Mouse (Mus musculus) brain, adult 2 months (tissue): ENCODE measurements at regions not wholly inside any gene's neighbourhood (a gene's known extent, or its start where the extent isn't known, plus 50 kb on each side); places are given as distances from the start of the nearest gene placed in this dataset.
"Not testable (repeated sequence)": the region's sequence is repeated elsewhere in the genome, so short reads cannot be mapped to it uniquely, and the experiment has no call there.

ENCODE experiments used
- DNase-seq: peaks from one replicate; pipeline ENCODE4 v3.0.0; 2011; ENCODE audit warnings: low read depth, low spot score

DNA sequence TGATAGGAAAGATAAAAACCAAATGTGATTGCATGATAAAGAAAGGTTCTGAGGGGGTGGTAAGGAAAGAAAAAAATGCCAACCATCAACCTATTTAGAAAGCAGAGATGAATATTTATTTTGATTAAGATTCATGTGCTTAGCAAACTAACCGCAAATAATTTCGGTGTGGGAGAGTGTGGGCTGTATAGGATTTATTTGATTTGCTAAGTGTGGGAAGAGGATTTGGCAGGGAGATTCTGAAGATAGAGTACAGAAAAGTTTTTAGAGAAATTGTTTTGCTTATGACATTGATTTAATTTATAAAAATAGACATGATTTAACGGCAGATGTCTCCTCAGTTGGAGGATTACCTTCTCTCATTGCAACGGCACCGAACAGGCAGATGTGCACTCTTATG lies 250.3 kb downstream of the Pros1 start:
- peak; percentile 62 for DNase-seq

- no peak for DNase-seq
Measured at GRCm38 (mm10) chr16:63104938-63105714, 251.0 kb downstream of the Pros1 start.

GRCm38 (mm10) chr16:63116456-63116855 lies 262.3 kb downstream of the Pros1 start:
- peak; percentile 70 for DNase-seq

DNA sequence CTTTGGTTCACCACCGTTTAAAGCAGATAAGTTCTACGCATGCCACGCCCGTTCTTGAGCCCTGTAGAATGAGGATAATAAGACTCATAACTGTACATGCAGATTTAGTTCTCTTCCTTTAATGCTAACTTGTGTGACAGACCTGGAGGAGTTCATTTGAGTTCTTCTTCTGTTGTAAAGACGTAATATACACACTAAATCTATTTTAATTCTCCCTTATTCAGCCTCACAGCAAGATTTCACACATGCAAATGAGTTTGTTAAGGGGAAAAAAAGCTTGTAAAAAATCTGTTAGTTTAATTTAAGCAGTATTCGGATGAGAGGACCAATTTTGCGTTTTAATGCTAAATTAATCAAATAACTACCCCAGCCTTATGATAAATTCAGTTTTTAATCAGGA lies 264.6 kb downstream of the Pros1 start:
- DNase-seq: peak; percentile 37

- no peak for DNase-seq
Measured at GRCm38 (mm10) chr16:63143851-63144250, 289.7 kb downstream of the Pros1 start.

- DNase-seq: no peak
Measured at GRCm38 (mm10) chr16:63155300-63155821, 301.3 kb downstream of the Pros1 start.

GRCm38 (mm10) chr16:63170101-63170500 lies 316.0 kb downstream of the Pros1 start:
- DNase-seq: no peak

GRCm38 (mm10) chr16:63179228-63179627 lies 325.1 kb downstream of the Pros1 start:
- DNase-seq: peak; percentile 62

GRCm38 (mm10) chr16:63191181-63191580 lies 337.1 kb downstream of the Pros1 start:
- no peak for DNase-seq

- DNase-seq: no peak
Measured at GRCm38 (mm10) chr16:63191623-63192022, 337.5 kb downstream of the Pros1 start.

DNA sequence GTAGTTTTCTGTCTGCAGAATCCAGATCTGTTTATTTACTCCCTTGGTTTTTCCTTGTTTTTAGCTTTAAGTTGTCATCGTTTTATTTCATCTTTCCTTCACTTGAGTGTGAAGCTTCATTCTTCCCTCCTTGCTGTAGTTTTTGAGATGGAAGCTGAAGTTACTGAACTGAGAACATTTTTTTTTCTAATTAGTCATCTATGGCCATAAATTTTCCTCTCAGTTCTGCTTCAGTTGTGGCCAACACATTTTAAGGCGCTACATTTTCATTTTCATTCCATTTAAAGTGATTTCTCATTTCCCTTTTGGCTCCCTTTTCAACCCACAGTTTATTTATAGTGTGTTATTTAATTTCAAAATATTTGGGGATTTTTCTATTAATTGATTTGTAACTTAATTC lies 340.5 kb downstream of the Pros1 start:
- no peak for DNase-seq

- DNase-seq: not testable (repeated sequence)
Measured at GRCm38 (mm10) chr16:63213471-63213870, 359.4 kb downstream of the Pros1 start.

DNA sequence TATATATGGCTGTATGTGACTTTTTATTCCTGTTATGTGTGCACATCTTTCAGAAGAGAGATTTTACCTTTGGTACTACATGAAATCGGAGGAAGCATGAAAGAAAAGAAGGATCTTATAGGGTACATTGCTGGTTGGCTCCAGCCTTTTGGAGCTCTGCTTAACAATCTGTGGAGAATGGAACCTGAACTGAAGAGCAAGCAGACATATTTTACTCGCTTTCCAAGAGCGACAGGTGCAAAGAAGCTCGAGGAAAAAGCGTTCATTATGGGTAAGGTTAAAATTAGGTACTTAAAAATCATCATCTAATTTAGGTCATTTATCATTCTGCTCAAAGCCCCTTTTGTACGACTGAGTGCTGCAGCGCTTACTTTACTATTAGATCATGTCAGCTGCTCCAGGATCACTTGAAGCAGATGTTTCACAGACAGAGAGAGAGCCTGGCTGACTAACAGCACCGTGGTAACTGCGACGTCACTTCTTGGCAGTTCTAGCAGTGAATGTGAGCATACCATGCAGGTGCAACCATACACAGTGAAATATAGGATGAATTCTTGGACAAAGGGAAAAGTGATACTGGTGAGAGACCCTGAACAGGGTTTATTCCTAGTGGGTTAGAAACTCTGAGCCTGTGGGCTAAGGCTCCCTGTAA lies 366.2 kb downstream of the Pros1 start:
- peak; percentile 67 for DNase-seq

GRCm38 (mm10) chr16:63224608-63225007 lies 370.5 kb downstream of the Pros1 start:
- DNase-seq: no peak

- DNase-seq: no peak
Measured at GRCm38 (mm10) chr16:63225097-63225496, 371.0 kb downstream of the Pros1 start.

GRCm38 (mm10) chr16:63229135-63229534 lies 375.0 kb downstream of the Pros1 start:
- DNase-seq: peak; percentile 28

- no peak for DNase-seq
Measured at GRCm38 (mm10) chr16:63229567-63229966, 375.5 kb downstream of the Pros1 start.

DNA sequence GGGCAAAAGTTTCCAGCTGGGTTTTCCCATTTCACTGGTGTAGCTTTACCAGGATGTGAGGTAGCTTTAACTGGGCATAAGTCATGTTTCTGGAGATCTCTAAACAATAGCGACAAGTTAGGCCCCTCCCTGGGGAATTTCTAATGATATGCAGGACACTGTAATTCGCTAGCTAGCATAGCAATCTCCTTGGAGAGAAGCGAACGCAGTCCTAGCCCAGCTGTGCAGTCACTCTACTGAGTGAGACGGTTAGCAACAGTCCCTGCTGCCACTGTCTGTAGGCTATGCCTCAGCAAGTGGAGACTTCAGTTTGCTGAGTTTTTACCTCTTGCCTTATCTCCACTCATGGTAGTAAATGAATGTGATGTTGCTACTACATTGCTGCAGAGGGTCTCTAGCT lies 416.1 kb downstream of the Pros1 start:
- no peak for DNase-seq

DNA sequence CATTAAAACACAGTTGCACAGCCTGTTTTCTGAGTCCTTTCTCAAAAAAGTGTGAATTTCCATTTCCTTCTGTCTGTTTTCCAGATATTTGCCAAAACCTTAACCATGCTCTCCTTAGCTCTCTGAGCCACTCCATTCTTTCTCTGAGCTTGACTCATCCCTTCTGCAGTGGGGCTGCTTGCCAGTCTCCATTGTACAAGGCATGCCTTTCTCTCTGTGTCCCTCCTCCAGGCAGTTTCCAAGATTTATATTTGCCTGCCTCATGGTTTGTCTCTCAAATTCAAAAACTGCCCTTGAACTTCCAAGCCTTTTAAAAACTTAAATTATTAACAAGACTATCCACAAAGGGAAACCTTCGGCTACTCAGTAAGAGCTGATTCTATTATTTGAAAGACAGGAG lies 423.4 kb downstream of the Pros1 start:
- DNase-seq: peak; percentile 20

DNA sequence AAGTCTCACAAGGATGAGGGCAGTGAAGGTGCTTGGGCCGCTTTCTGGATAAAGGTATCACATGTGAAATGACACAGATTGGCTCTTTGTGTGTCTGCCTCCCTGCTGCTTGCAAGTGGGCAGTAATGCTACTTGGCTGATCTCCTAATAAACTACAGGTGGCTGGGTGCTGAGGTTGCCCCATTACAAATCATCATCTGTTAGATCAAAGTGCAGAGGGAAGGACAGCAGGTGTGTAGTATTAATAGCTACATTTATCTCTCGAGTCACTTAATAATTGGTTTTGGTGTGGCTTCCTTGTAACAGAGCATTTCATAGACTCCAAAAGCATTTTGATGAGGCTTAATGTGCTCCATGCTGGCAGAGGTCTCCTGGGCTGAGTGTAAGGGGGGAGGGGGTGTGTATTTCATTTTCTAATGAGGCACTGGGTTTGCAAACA lies 424.2 kb downstream of the Pros1 start:
- peak; percentile 16 for DNase-seq

DNA sequence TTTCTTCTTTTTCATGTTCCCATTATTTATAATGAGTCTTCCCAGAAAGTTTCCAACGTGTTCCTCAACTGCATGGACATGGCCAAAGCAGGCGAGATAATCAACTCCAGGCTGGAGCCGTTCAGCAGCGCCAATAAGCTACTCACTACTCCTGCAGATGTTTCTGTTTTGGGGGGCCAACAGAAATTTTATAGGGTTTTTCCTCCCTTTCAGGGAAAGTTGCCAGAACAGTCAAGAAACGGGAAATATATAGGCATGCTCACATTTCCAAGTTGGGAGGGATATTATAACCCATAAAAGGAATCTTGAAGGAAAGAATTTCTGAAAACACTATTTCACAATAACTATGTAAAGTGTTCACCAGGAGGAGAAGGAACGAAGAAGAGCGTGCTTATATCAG lies 433.5 kb downstream of the Pros1 start:
- DNase-seq: no peak

GRCm38 (mm10) chr16:63311676-63312075 lies 457.6 kb downstream of the Pros1 start:
- DNase-seq: peak; percentile 3

GRCm38 (mm10) chr16:63313544-63313943 lies 459.4 kb downstream of the Pros1 start:
- DNase-seq: no peak
